Mouse (Mus musculus): ENCODE measurements at regions not wholly inside any gene's neighbourhood (a gene's known extent, or its start where the extent isn't known, plus 50 kb on each side); places are given as distances from the start of the nearest gene placed in this dataset.
A peak's percentile ranks its signal among the peaks of the same experiment; 100 is the strongest.

- no peak for DNase-seq
These were observed 167.2 kb upstream of the Cxcl12 start for GRCm38 (mm10) chr6:117000951-117001725.

GRCm38 (mm10) chr6:117012621-117013020 is 155.7 kb upstream of the Cxcl12 start:
- no peak for DNase-seq

GRCm38 (mm10) chr6:117015461-117015860 is 152.9 kb upstream of the Cxcl12 start:
- DNase-seq = no peak

- no peak for DNase-seq
These were observed 146.5 kb upstream of the Cxcl12 start for GRCm38 (mm10) chr6:117021851-117022250.

GRCm38 (mm10) chr6:117032042-117032746 is 136.1 kb upstream of the Cxcl12 start:
- DNase-seq = no peak

GRCm38 (mm10) chr6:117043744-117044143 is 124.6 kb upstream of the Cxcl12 start:
- DNase-seq = no peak

- DNase-seq = no peak
These were observed 118.8 kb upstream of the Cxcl12 start for GRCm38 (mm10) chr6:117049459-117050010.

GRCm38 (mm10) chr6:117060688-117061087 is 107.6 kb upstream of the Cxcl12 start:
- DNase-seq = no peak

GRCm38 (mm10) chr6:117067541-117068305 is 100.6 kb upstream of the Cxcl12 start:
- DNase-seq = no peak

- DNase-seq = peak; percentile 5
These were observed 97.0 kb upstream of the Cxcl12 start for GRCm38 (mm10) chr6:117071311-117071710.

GRCm38 (mm10) chr6:117071857-117072256 is 96.5 kb upstream of the Cxcl12 start:
- DNase-seq = no peak

- DNase-seq = no peak
These were observed 88.8 kb upstream of the Cxcl12 start for GRCm38 (mm10) chr6:117079500-117079899.

GRCm38 (mm10) chr6:117080973-117081372 is 87.4 kb upstream of the Cxcl12 start:
- peak; percentile 12 for DNase-seq

- DNase-seq = no peak
These were observed 84.1 kb upstream of the Cxcl12 start for GRCm38 (mm10) chr6:117084211-117084610.

GRCm38 (mm10) chr6:117084833-117085500 is 83.4 kb upstream of the Cxcl12 start:
- DNase-seq = no peak

GRCm38 (mm10) chr6:117094742-117095141 is 73.6 kb upstream of the Cxcl12 start:
- DNase-seq = no peak

GRCm38 (mm10) chr6:117099871-117100270 is 68.5 kb upstream of the Cxcl12 start:
- DNase-seq = no peak

- DNase-seq = no peak
These were observed 65.6 kb upstream of the Cxcl12 start for GRCm38 (mm10) chr6:117102693-117103092.

GRCm38 (mm10) chr6:117104047-117104446 is 64.3 kb upstream of the Cxcl12 start:
- DNase-seq = no peak

- DNase-seq = no peak
These were observed 63.9 kb upstream of the Cxcl12 start for GRCm38 (mm10) chr6:117104463-117104862.

- peak; percentile 3 for DNase-seq
These were observed 63.1 kb upstream of the Cxcl12 start for GRCm38 (mm10) chr6:117105182-117105589.

GRCm38 (mm10) chr6:117110291-117110690 is 58.0 kb upstream of the Cxcl12 start:
- no peak for DNase-seq

GRCm38 (mm10) chr6:117114859-117115258 is 53.5 kb upstream of the Cxcl12 start:
- DNase-seq = no peak

Data from lung, postnatal 36 days (tissue).